Mouse (Mus musculus) heart, postnatal 14 days (tissue): ENCODE data around the gene Pacsin1. TPM values are rescaled to one million over a fixed set of nuclear protein-coding genes. Genes with fewer than 3 reads are reported as not detected.
A peak's percentile ranks its signal among the peaks of the same experiment; 100 is the strongest.
"Not testable (repeated sequence)": the region's sequence is repeated elsewhere in the genome, so short reads cannot be mapped to it uniquely, and the experiment has no call there.

Source experiments
- DNase-seq, 2 experiments: peaks; one replicate each; pipeline ENCODE4 v3.0.0; 2021 to 2022
- intact Hi-C: fragments of 180-260 bp; cut with DNase I; formaldehyde crosslinking; loops from one replicate; pipeline ENCODE4 v1.15.1; 2025
- total RNA-seq, 2 experiments: library from RNA; stranded (reverse); gene quantifications; 2 replicates each; pipeline ENCODE4 v1.2.3; 2021

The Pacsin1 gene
- total RNA-seq, 2 experiments from 2014 or later = 0.27 to 0.48 TPM

GRCm38 (mm10) chr17:27634871-27635574 is 20.3 kb upstream of the Pacsin1 start, which contains the start of gene RPS10-NUDT3:
RPS10-NUDT3 (minus strand) TSS chr17:27635222.
- intact Hi-C loops = loop anchor here (10.0 kb wide), 1 partner anchor 430 kb away; the partner anchor contains the start of gene Lemd2
- DNase-seq = peak; percentile 91 to 92

DNA sequence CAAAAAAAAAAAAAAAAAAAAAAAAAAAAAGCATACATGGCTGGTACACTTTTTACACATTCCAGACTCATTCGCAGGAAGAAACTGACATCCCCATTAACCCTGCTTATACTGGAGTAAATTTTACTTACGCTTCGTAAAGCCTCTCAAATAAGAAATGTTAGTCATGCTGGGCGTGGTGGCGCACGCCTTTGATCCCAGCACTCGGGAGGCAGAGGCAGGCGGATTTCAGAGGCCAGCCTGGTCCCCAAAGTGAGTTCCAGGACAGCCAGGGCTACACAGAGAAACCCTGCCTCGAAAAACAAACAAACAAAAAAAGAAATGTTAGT is 19.8 kb upstream of the Pacsin1 start:
- not testable (repeated sequence) for DNase-seq
- intact Hi-C loops = loop anchor here (10.0 kb wide), 1 partner anchor 431 kb away; the partner anchor contains the start of gene Lemd2

DNA sequence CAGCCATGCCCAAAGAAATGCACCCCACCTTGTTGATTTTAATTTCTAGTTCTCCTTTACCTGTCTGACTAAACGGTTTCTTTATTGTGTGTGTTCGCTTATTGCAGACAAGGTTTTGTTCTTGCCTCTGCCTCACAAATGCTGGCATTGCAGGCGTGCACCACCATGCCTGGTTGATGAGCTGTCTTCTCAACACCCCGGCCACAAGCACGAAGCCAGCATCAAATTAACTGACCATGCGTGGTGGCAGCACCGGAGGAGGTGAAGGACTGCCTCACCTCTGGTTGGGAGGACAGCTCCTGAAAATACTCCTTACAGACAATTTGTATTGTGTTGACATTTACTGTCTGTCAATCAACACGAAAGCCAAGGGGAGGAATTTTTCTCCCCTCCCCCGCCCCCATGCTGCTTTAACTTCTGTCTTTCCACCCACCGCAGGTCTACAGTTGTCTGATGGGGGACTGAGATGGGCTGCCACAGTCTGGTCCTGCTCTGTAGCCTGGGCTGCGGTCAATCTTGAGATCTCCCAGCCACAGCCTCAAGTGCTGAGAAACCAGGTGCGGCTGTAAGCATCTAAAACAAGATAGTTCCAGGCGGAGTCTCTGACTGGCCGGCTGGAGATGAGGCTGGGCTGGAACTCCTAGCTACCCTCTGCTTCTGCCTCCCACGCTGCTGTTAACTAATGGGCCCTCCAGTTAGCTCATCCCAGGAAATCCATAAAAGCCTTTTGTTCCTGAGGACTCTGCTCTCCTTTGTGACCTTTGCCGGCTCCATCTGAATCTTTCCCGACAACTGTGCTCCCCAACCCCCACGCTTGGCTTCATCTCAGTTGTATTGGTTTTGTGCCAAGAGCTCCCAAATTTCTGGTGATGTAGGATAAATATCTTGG is 18.9 kb upstream of the Pacsin1 start, which contains the start of gene Rps10:
Rps10 (minus strand) TSS at position 538 of the 889 bp plus-strand sequence.
- intact Hi-C loops = loop anchor here (10.0 kb wide), 1 partner anchor 432 kb away; the partner anchor contains the start of gene Lemd2
- DNase-seq = no peak

DNA sequence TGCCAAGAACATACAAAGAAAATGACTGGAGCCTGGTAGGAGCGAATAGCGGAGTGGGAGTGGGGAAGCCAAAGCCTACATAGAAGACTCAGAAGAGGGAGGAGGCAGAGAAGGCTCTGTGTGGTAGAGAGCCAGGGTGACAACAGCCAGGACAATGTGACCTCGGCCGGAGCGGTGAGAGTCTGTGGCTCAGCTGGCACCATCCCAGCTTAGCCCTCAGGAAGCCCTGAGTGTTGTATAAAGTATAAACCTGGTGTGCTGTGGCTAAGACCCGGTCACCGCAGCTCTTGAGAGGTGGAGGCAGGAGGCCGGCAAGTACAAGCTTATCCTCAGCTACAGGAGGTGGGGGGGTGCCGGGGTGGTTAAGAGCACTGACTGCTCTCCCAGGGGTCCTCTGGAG is 18.0 kb upstream of the Pacsin1 start:
- no peak for DNase-seq
- intact Hi-C loops = loop anchor here (10.0 kb wide), 1 partner anchor 433 kb away; the partner anchor contains the start of gene Lemd2

- intact Hi-C loops = loop anchor here (10.0 kb wide), 1 partner anchor 434 kb away; the partner anchor contains the start of gene Lemd2
- no peak for DNase-seq
Observed at GRCm38 (mm10) chr17:27638921-27639332, 16.4 kb upstream of the Pacsin1 start.

DNA sequence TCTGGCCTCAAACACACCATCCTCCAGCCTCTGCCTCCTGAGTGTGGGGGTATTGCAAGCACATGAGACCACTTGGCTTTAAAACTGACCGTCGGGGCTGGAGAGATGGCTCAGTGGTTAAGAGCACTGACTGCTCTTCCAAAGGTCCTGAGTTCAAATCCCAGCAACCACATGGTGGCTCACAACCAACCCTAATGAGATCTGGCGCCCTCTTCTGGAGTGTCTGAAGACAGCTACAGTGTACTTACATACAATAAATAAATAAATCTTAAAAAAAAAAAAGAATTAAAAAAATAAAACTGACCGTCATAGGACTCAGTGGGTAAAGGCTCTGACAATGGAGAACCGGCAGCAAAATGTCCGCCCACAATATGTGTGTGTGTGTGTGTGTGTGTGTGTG is 15.5 kb upstream of the Pacsin1 start:
- intact Hi-C loops = loop anchor here (10.0 kb wide), 1 partner anchor 435 kb away; the partner anchor contains the start of gene Lemd2
- DNase-seq = not testable (repeated sequence)

DNA sequence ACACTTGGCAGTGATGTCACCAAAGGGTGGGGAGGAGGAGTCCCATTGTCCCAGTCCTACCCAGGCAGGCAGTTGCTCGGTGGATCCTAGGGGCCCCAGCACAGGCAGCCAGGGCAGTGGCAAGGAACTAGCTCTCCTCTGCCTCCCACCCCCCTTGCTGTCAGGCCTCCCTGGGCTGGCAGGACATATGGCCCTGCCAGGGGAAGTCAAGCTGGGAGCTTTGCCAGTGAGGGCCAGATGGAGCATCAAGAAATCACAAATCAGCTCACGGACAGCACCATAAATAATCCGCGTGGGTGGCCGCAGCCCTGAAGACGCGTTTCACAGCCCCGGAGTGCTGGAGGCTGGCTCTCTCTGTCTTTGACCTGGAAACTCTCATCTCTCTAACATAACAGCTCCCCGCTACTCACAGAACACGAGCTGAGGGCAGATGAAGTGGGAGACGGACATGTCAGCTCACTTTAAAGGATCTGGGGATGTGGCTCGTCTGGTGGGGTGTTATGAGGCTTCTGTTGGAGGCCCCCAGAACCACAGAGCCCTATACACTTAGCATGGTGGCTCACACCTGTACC is 12.7 kb upstream of the Pacsin1 start:
- intact Hi-C loops = no loop called here
- DNase-seq = no peak

- intact Hi-C loops = no loop called here
Observed at GRCm38 (mm10) chr17:27643101-27643500, 12.2 kb upstream of the Pacsin1 start.

GRCm38 (mm10) chr17:27643756-27644155 is 11.6 kb upstream of the Pacsin1 start:
- no peak for DNase-seq
- intact Hi-C loops = no loop called here

More at GRCm38 (mm10) chr17:27643101-27643500, 12.2 kb upstream of the Pacsin1 start:
- DNase-seq = no peak

- no peak for DNase-seq
- intact Hi-C loops = no loop called here
Observed at GRCm38 (mm10) chr17:27644572-27644971, 10.7 kb upstream of the Pacsin1 start.

- DNase-seq = no peak
- intact Hi-C loops = no loop called here
Observed at GRCm38 (mm10) chr17:27645807-27646206, 9.5 kb upstream of the Pacsin1 start.

DNA sequence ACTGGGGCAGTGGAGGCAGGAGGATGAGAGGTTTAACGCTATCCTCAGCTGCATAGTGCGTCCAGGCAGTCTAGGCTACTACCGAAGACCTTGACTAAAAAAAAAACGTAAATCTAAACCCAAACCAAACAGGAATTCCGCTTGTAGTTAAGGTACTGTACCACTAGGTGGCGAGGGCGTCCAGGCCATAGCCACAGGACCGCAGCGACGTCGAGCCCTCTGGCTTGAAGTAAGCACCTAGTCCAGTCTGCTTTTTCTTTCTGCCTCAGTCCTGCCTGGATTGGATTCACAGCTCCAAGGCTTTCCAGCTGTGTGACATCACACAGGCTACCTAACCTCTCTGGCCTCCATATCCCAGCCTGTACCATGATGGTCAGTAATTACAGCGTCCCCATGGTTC is 5.1 kb upstream of the Pacsin1 start:
- DNase-seq = peak; percentile 47 to 65
- intact Hi-C loops = loop anchor here (5.0 kb wide), 2 partner anchors 112 to 422 kb away; no protein-coding TSS in a partner anchor

DNA sequence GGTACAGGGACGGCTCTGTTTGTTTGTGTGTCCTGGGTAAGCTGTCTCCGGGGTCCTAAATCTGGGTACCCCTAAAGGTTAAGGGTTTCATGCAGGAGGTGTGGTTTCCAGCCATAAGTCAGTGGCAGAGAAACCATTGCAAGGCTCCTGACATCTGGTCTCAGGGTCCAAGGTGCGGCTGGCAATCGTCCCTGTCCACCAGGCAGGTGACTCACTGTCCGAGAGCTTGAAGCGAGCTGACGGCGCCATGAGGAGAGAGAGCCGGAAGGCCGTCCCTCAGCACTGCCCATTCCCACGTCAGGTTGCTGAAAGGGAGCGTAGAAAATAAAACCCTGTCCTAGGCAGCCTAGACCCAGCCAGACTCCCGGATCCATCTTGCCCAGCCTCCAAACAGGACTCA is 4.7 kb upstream of the Pacsin1 start:
- DNase-seq = no peak
- intact Hi-C loops = loop anchor here (5.0 kb wide), 2 partner anchors 112 to 422 kb away; no protein-coding TSS in a partner anchor

DNA sequence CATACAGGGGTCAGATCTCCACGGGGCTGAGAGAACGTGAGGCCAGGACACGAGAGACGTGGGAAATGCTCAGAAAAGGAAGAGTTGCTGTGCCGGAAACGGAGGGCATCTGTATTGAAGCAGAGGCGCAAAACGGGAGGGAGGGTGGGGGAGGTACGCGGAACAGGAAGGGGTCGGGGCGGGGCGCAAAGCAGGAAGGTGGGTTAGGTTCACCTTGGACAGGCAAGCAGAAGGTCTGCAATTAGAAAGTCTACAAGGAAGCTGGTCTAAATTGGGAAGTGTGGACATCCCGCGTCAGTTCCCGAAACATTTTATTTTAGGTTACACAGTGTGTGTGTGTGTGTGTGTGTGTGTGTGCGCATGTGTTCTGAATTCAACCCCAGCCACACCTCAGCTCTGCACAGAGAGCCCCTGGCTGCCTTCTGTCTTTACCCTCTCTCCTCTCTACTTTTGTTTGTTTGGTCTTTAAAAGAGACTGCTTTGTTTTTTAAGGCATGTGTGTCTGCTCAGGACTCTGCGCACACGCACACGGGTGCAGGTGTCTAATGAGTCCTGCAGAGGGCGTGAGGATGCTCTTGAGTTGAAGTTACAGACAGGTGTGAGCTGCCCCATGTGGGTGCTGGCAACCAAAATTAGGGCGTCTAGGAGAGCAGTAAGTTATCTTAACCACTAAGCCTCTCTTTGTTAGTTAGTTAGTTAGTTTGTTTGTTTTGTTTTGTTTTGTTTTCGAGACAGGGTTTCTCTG is 3.1 kb upstream of the Pacsin1 start:
- intact Hi-C loops = loop anchor here (5.0 kb wide), 2 partner anchors 110 to 420 kb away; no protein-coding TSS in a partner anchor
- DNase-seq = no peak

DNA sequence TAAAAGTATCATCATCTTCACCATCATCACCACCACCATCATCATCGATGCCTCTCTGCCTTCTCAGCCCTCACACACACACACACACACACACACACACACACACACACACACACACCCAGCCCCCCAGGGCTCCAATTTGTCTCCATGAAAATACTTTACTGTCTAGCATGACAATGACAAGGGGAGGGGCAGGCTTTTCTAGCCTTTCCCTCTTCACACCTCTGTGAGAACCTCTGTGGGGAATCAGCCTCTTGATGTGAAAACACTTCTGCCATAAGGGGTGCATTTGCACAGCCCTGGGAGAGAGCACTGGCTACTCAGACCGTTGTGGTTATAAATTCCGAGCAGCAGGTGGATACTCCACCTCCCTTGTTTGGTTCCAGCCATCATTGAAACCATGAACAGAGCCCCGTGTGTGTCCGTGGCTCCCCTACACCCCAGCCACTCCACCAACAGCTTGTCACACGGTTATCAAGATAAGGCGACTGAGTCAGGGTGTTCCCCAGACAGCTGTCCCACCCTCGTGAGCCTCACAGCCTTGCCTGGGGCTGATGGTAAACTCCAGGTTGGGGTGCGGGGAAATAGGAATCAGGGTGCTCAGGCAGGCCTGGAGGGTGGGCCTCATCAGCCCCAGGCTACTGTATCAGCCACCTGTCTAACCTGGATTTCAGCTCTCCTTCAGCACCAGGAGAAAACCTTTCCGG is 1.9 kb upstream of the Pacsin1 start:
- DNase-seq = no peak
- intact Hi-C loops = loop anchor here (5.0 kb wide), 2 partner anchors 109 to 419 kb away; no protein-coding TSS in a partner anchor

DNA sequence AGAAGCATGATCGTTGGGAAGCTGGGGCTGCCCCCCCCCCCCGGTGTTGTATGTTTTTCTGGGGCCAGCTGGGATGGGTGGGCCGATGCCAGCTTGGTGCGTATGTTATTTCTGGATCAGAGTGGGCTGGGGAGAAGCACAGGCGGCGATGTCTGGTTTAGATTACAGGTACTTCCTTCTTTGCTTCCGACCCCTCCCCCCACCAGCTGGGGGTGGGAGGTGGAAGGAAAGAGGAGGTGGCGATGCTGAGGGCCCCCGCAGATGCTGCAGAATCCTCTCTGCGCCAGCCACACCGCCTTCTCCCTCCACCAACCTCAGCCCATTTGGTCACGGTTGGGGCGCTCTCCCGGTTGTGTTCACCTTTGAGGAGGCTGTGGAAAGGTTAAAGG is 696 bp downstream of the Pacsin1 start:
- intact Hi-C loops = no loop called here
- no peak for DNase-seq

GRCm38 (mm10) chr17:27656414-27656813 is 1.1 kb downstream of the Pacsin1 start:
- intact Hi-C loops = no loop called here
- DNase-seq = no peak

- DNase-seq = no peak
- intact Hi-C loops = no loop called here
Observed at GRCm38 (mm10) chr17:27657123-27657522, 1.8 kb downstream of the Pacsin1 start.

- DNase-seq = no peak
- intact Hi-C loops = no loop called here
Observed at GRCm38 (mm10) chr17:27658767-27659166, 3.5 kb downstream of the Pacsin1 start.
